Mouse (Mus musculus): Measurements from ENCODE around the gene Znhit6.

Gene Znhit6

GRCm38 (mm10) chr3:145575743-145576481 lies at the start of gene Znhit6:
Gene Znhit6 (plus strand): TSS chr3:145576205.
- DNase-seq (ENCODE audit: low spot score) = peak; percentile 89

GRCm38 (mm10) chr3:145537870-145538269 lies 38.1 kb upstream of the Znhit6 start:
- no peak for DNase-seq (ENCODE audit: low spot score)

- DNase-seq (ENCODE audit: low spot score) = no peak
Measured at GRCm38 (mm10) chr3:145548441-145549415, 27.3 kb upstream of the Znhit6 start.

- DNase-seq (ENCODE audit: low spot score) = no peak
Measured at GRCm38 (mm10) chr3:145550216-145550615, 25.8 kb upstream of the Znhit6 start.

GRCm38 (mm10) chr3:145554388-145554787 lies 21.6 kb upstream of the Znhit6 start:
- DNase-seq (ENCODE audit: low spot score) = no peak

GRCm38 (mm10) chr3:145556206-145556605 lies 19.8 kb upstream of the Znhit6 start:
- no peak for DNase-seq (ENCODE audit: low spot score)

GRCm38 (mm10) chr3:145559675-145560074 lies 16.3 kb upstream of the Znhit6 start:
- no peak for DNase-seq (ENCODE audit: low spot score)

- no peak for DNase-seq (ENCODE audit: low spot score)
Measured at GRCm38 (mm10) chr3:145560117-145560516, 15.9 kb upstream of the Znhit6 start.

- no peak for DNase-seq (ENCODE audit: low spot score)
Measured at GRCm38 (mm10) chr3:145574468-145574867, 1.5 kb upstream of the Znhit6 start.

DNA sequence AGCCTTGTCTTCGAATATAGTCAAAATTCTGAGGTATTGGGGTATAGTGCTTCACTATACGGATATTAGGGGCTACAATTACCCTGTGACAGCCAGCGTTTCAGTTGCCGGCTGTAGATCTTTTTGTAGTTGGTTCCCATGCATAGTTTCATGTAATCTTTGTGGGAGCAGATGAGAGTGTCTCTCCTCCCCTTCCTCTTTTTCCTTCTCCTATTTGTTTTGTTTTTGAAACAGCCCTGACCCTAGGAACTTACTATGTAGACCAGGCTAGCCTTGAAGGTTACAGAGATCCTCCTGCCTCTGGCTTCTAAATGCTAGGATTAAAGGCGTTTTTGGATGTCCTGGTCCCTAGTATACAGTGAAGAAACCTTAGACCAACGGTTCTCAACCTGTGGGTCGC lies 665 bp upstream of the Znhit6 start:
- DNase-seq (ENCODE audit: low spot score) = no peak

DNA sequence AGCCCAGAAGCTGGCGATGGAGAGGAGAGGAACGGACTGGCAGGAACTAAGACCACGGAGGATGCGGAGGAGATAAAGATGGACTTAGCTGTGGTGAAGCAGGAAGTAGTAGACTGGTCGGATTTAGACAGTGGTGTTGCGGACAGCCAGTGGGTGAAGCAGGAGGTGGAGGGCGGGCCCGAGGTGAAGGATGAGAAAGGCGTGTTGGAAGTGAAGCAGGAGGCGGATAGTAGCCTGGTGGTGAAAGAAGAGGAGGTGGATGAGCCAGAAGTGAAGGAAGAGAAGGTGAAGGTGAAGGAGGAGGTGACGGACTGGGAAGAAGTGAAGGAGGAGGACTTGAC lies 447 bp downstream of the Znhit6 start:
- DNase-seq (ENCODE audit: low spot score) = no peak

- no peak for DNase-seq (ENCODE audit: low spot score)
Measured at GRCm38 (mm10) chr3:145576876-145577275, 871 bp downstream of the Znhit6 start.

DNA sequence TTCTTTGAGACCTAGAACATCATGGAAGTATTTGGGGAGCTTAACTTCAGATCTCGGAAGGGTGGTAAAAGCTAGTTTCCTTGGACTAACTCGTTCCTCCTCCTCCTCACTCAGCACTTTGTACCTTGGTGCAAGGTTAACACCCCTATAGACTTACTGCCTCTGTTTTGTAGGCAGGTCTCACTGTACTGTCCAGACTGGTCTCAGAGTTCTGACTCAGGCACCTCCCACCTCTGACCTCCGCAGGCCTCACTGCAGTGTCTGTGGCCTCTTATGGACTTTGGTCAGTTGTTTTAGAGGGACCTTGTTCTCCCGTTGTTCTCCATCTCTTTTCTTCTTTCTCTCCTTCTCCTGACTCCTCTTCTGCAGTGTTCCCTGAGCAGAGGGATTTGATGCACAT lies 7.0 kb downstream of the Znhit6 start:
- no peak for DNase-seq (ENCODE audit: low spot score)

DNA sequence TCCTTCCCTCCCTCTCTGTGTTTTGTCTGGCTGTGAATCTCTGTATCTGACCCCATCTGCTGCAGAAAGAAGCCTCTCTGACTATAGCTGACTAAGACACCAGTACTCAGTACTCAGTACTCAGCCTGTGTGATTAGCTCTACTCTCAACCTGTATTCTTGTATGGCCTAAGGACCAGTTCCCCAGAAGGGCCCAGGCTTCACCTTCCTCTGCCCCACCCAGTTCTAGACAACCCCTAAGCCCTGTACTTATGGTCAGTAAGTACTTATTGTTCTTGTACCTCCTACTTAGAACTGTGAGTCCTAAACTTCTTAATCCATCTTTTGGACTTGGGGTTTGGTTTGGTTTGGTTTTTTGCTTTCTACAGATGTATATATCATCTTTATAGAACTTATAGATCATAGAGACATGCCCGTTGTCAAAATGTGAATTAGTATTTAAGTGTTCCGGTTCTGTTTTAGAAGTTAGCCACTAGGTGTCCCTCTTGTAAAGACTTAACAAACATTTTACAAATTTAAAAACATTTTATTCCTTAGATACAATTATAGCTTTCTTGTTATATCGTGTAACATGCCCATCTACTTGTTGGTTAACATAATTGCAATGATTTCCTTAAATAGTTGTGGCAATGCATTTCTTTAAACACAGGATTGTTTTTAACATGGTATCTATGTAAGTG lies 7.7 kb downstream of the Znhit6 start:
- DNase-seq (ENCODE audit: low spot score) = no peak

DNA sequence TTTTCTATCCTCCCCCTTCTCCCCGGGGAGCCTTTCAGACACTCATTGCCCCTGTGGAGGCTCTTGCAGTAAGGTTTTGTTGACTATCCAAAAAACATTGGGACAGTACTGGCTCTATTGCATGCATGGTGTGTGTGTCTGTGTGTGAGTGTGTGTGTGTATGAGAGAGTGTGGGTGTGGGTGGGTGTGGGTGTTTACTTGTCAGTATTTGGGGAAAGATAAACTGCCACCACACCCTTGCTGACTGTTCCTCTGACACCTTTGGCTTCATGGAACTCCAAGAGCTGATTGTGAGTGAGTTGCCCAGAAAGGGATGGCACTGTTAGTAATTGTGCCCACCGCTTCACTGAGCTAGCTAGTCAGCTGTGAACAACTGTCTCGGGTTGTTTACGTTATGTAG lies 14.6 kb downstream of the Znhit6 start:
- no peak for DNase-seq (ENCODE audit: low spot score)

DNA sequence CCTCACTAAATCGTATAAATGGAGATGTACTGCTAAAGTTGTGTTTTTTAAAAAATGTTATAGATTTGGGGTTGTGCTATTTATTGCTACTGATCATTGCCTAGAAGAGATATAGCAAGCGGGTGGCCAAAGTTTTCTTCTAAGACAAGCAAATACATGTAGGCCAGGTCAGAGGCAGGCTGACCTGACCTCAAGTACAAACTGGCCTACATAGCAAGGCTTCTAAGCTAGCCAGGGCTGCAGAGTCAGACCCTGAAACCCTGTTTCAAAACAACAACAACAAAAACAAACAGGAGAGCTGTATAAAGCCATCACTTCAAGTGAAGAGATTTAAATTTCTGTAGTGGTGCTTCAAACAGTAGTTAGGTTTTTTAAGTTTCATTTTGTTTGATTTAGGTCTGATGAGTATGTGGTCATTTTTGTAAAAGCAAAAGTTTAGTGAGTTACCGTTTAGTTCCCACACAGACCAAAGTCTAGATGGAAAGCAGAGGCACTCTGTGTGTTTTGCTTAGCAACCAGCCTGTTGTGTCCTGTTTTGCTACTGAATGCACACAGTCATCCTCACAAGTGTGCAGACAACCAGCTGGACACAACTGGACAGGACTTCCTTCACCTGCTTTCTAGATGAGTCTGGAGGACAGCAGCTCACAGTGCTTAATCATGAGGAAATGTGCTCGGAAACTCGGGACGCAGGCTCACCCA lies 16.0 kb downstream of the Znhit6 start:
- DNase-seq (ENCODE audit: low spot score) = no peak

DNA sequence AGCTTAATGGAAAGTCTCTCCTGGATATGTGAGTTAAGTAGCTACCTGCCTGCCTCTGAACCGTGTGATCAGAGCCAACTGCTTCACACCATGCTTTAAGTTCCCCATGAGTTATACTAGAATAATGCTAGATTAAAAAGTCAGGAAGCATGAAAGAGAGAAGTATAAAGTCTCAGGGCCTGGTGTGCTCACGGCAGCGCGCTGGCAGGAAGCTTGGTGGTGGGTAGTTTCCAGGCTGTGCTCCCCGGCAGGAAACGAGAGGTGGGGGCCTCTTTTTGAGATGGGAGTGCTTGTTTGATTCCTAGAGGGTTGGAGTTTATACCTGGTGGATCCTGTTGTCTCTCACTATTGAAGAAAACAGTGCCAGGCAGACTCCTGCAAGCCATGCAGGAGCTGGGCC lies 19.3 kb downstream of the Znhit6 start:
- no peak for DNase-seq (ENCODE audit: low spot score)

DNA sequence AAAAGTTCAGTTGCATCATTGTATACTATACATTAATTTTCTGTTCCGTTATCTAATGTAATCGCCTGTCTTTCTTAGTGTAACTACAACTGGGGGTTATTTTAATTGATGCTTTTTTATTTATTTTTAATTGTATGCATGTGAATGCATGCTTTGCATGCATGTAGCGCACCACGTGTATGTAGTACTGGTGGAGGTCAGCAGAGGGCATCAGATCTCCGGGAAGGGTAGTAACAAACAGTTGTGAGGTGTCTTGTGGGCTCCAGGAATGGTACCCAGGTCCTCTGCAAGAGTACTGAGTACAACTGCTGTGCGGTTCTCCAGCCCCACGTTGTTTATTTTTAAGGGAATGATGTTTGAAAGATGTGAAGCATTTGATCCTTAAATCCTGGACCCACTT lies 23.1 kb downstream of the Znhit6 start:
- DNase-seq (ENCODE audit: low spot score) = no peak

DNA sequence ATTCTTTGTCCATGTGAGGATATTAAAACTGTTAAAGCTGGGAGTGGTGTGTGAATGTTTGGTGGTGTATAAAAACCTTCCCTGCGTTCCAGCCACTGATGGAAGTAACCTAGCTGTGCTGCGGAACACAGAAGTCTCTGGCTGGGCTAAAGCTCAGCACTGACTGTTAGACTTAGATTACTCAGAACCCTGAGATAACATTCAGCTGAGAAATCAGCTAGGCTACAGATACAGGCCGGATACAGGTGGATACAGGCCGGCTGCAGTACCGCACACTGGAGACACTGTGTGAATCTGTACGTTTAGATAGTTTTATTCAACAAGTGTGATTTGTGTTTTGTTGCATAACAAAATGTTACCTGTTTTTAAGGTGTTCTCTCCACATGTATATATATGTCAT lies 24.8 kb downstream of the Znhit6 start:
- no peak for DNase-seq (ENCODE audit: low spot score)

DNA sequence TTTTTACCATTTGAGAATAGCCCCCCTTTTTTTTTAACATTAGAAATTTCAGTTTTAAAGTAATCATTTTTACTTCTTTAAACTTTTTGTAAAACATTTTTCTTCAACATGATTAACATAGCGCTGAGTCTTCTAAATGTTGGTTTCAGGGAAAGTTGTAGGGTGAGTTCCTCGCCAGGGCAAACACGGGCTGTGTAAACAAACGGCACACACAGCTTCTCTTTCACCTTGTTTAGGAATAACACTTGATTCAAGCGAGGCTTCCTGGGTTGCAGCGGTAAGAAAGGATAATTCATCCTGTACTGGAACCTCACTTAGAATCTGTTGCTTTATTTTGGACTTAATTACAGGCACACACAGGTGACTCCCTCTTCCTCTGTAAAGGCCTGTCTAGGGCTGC lies 25.3 kb downstream of the Znhit6 start:
- no peak for DNase-seq (ENCODE audit: low spot score)

- DNase-seq (ENCODE audit: low spot score) = no peak
Measured at GRCm38 (mm10) chr3:145602410-145603206, 26.6 kb downstream of the Znhit6 start.
